Mouse (Mus musculus) adrenal gland, adult (tissue): Measurements from ENCODE around the gene Mbd3l2.
"Not testable (repeated sequence)": the region's sequence is repeated elsewhere in the genome, so short reads cannot be mapped to it uniquely, and the experiment has no call there.

ENCODE experiments used
- DNase-seq, 2 experiments: peaks; one replicate each; pipeline ENCODE4 v3.0.0; 2022 to 2023; ENCODE audit warnings: low spot score in 1 of 2; ENCODE audit not compliant: inconsistent age in 2 of 2

Gene Mbd3l2

GRCm38 (mm10) chr9:18430354-18430753 lies at the start of gene Mbd3l2:
Gene Mbd3l2 (plus strand): TSS chr9:18430654.
- no peak for DNase-seq

DNA sequence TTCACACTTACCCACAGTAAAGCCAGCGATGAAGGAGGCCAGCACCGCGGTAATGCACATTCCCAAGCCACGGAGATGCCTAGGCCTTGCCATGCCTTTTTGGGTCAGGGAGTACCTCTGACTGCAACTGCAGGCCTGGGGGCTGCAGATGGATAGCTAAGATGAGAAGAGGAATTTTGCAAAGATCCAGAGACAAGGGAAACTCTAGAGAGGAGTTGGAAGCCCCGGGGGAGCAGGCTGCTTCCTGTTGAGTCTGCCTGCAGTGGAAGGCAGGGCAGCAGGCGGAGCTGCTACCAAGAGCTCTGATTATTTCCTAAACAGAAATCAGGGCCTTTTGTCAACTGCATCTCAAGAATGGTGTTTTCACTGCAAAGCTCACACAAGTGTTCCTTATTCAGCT lies 44.7 kb upstream of the Mbd3l2 start:
- peak in 1 of 2 experiments; percentile 18 for DNase-seq

GRCm38 (mm10) chr9:18399629-18400028 lies 30.8 kb upstream of the Mbd3l2 start:
- no peak for DNase-seq

GRCm38 (mm10) chr9:18402895-18403294 lies 27.6 kb upstream of the Mbd3l2 start, which contains the start of gene Naalad2:
Gene Naalad2 (minus strand): TSS chr9:18402995.
- not testable (repeated sequence) for DNase-seq

GRCm38 (mm10) chr9:18404118-18404517 lies 26.3 kb upstream of the Mbd3l2 start, which contains the start of gene Ubtfl1:
Gene Ubtfl1 (plus strand): TSS chr9:18404418.
- DNase-seq: no peak

GRCm38 (mm10) chr9:18412371-18412770 lies 18.1 kb upstream of the Mbd3l2 start:
- not testable (repeated sequence) for DNase-seq

- no peak for DNase-seq
Observed at GRCm38 (mm10) chr9:18431687-18432086, 1.2 kb downstream of the Mbd3l2 start.

GRCm38 (mm10) chr9:18456520-18456919 lies 26.1 kb downstream of the Mbd3l2 start:
- no peak for DNase-seq

DNA sequence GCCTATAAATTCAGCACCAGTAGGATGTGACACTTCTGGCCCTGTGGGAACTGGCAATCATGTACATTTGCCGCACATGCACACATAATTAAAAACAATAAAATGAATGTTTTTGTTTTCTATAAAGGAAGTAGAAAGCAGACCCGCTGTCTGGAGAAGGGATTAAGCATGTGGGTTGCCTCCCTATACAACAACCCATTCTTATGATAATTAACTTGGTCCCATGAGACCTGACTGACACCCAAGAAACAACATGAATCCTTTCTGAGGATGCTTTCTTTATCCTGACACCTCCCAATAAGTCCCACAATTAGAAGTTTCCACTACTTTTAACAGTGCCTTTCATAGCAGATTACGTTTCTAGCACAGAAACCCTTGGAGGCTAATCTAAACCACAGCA lies 36.9 kb downstream of the Mbd3l2 start:
- no peak for DNase-seq

- DNase-seq: no peak
Observed at GRCm38 (mm10) chr9:18468005-18468404, 37.6 kb downstream of the Mbd3l2 start.

DNA sequence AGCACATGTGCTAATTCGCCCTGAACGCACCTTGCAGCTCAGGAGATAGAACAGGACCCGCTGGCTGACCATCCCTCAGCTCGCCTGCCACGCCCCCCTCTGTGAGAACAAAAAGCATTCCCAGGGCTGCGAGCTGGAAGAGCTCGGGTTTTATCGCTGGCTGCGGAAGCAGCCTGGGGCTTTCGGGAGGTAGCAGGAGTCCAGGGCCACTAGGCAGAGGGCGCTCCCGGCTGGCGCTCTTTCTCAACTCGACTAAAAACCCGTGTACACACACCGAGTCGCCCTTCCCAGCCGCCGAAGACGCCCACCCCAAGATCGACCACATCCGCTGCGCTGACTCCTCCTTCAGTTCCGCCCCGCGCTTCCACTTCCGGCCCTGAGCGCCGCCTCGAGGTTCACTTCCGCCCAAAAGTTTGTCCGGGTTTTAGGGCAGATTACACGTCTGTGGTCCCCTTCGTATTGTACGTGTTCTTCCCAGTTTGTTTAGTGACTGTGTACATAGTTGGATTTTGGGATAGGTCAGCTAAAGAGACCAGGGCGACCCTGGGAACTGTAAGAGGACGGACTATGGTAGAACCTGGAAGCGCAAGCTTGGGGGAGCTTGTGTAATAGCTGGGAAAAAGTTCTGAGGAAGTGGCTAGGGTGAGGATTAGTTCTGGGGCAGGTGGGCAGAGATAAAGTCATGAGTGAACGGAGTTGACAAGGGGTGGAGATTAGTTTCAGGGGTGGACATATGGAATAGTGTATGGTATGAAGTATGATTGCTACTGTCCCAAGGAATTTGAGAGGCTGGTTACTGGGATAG lies 43.1 kb downstream of the Mbd3l2 start:
- peak; percentile 72 to 86 for DNase-seq

DNA sequence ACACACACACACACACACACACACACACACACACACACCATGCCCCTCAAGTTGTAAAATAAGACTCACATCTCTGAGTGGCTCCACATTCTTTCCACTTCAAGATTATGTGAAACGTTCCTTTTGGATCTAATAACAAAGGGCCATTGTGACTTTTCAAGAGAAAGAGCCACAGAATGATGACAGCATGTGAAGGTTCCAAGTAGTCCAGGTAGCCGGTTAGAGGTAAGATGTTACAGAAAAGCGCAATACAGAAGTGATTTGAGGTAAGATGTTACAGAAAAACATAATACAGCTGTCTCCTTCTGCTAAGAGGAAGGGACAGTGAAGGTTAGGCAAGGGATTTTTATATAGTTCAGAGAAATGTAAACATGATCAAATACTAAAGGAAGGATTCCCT lies 47.7 kb downstream of the Mbd3l2 start, which contains the start of the genes Zfp558 and Mbd3l1:
Gene Zfp558, minus strand, starts transcription at position 101 of the 400 bp plus-strand sequence.
Gene Mbd3l1, plus strand, starts transcription at position 192 of the 400 bp plus-strand sequence.
- no peak for DNase-seq
